Mouse (Mus musculus) mouse embryonic stem cell (cell line): Measurements from ENCODE around the gene Dmac2.

Experiments
- in situ Hi-C, 2 experiments: fragments of 300-500 bp; cut with MboI; formaldehyde crosslinking; loops; 1 replicate in 1 of 2; 3 replicates in 1 of 2; pipeline ENCODE4 v1.14.3; 2019 to 2020; ENCODE audit warnings: low sequenced_read_pairs in 2 of 2, low pct_unique_long_range_greater_than_20kb in 1 of 2, mixed read lengths in 1 of 2; ENCODE audit not compliant: unreplicated experiment in 1 of 2

The Dmac2 gene

GRCm38 (mm10) chr7:25674719-25675300 is 55.6 kb downstream of the Dmac2 start, which contains the start of gene Tmem91:
TSS of gene Tmem91 (minus strand) at chr7:25675166.
- in situ Hi-C loops, result no loop called here
